Mouse (Mus musculus) liver, embryonic 14.5 days (tissue): ENCODE results near the gene Hist2h3b.

Experiments
- CTCF ChIP-seq: IDR thresholded peaks from 2 replicates; pipeline ENCODE4 v1.5.1; 2016; ENCODE audit warnings: antibody characterized with exemption, low read depth, control low read depth
- EP300 ChIP-seq: IDR thresholded peaks from 2 replicates; pipeline ENCODE4 v1.6.1; 2016; ENCODE audit warnings: antibody characterized with exemption, low read depth

DNA sequence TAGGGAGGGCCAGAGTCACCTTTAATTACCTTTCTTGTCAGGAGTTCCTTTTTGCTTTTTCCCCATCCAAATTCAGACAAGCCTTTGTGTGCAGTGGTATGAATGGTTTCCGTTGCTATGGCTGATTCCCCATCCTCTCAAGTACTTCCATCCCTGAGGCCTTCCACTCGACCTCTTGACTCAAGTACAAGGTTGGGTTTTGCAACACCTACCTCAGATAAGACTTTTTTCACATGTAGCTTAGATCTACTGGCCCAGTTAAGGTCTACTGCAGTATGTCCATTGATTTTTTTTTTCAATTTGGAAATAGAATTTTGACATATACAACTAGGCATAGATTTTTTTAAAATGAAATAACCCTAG lies 36.7 kb upstream of the Hist2h3b start:
- no peak for TF ChIP-seq CTCF
- no peak for TF ChIP-seq EP300
